Mouse (Mus musculus) T-helper 17 cell (primary cell): ENCODE data around the gene Lim2.

Source experiments
- in situ Hi-C, 2 experiments: fragments of 300-600 bp; cut with MboI, MseI; formaldehyde crosslinking; loops; 1 replicate in 1 of 2; 2 replicates in 1 of 2; pipeline ENCODE4 v1.15.1; 2025; ENCODE audit warnings: high pct_unique_total_duplicates in 2 of 2

Gene Lim2

DNA sequence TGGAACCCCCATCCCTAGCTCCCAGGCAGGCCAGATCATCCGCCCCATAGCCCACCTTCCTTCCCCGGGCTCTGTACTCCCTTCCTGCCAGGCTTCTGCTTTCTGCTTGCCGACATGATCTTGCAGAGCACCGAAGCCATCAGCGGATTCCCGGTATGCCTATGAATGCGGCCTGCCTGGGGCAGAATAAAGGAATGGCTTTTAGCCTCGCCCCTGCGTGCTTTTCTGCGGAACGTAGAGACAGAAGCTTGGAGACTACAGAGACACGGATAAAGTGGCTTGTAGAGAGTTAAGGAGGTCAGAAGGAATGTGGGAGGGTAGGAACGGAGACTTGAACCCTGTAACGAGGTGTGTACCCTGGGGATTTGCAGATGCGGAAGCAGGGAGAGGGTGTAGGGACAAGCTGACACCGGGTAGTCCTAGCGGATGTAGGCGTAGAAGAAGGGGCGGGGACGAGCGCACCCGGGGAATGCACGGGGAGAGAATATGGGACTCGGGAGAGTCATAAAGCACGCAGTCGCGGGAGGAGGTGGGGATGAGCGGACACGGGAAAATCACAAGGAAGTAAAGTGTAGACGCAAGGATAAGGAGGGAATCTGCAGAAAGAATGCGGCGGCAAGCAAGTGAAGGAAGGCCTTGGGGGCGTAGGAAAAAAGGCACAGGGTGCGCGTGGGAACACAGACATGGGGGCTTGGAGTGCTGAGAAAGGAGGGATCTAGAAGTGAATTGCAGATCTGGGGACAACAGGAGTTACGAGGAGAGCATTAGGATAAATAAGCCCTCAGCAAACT, 15.9 kb downstream of the Lim2 start:
- in situ Hi-C loops: loop anchor here (10.0 kb wide), 2 partner anchors 129 to 811 kb away; partner anchors contain the start of genes Zfp715 (in 2 of the 2) and Acp4 (in 1 of the 2)

- in situ Hi-C loops: loop anchor here (10.0 kb wide), 2 partner anchors 129 to 811 kb away; partner anchors contain the start of genes Zfp715 (in 2 of the 2) and Acp4 (in 1 of the 2)
Measured at GRCm38 (mm10) chr7:43443917-43444293, 16.4 kb downstream of the Lim2 start, which contains the start of the genes Etfb and Gm45233. TSS of gene Etfb (plus strand) at chr7:43444083. TSS of gene Gm45233 (plus strand) at chr7:43444128.

DNA sequence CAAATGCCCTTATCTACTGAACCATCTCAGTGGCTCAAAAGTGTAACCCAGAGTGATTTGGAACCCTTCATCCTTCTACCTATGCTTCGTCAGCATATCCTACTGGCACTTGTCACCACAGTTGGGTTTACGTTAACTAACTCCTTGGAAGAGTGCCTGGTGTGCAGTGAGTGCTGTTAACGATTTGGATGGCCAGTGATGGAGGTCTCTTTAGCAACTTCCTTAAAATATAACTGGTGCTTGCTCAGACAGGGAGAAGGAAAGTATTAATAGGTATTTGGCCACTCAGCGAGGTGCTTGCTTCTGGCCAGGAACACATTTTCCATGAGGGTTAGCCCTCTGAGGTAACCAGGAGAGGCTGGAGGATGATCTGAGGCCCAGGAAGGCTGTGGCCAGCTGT, 20.3 kb downstream of the Lim2 start:
- in situ Hi-C loops: loop anchor here (10.0 kb wide), 2 partner anchors 133 to 807 kb away; partner anchors contain the start of genes Zfp715 (in 2 of the 2) and Acp4 (in 1 of the 2)

DNA sequence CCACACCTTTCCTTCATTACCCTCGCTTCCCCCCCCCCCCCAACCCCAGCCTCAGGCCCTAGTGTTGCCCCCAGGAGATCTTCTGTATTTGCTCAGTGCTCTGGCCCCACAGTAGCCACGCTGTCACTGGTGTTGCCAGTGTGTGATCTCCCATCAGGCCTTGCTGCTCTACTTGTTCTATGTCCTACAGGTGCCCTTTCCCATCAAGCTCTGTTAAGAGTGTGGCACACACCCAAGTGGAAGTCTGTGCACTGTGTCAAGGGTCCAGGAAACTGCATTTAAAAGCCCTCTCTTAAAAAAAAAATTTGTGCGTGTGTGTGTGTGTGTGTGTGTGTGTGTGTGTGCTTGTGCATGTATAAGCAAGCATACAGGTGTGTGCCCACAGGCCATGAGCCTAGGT, 20.8 kb downstream of the Lim2 start:
- in situ Hi-C loops: loop anchor here (10.0 kb wide), 2 partner anchors 133 to 807 kb away; partner anchors contain the start of genes Zfp715 (in 2 of the 2) and Acp4 (in 1 of the 2)

- in situ Hi-C loops: loop anchor here (10.0 kb wide), 2 partner anchors 135 to 805 kb away; partner anchors contain the start of genes Zfp715 (in 2 of the 2) and Acp4 (in 1 of the 2)
Measured at GRCm38 (mm10) chr7:43449811-43450210, 22.3 kb downstream of the Lim2 start.

- in situ Hi-C loops: no loop called here
Measured at GRCm38 (mm10) chr7:43451726-43452125, 24.3 kb downstream of the Lim2 start.

DNA sequence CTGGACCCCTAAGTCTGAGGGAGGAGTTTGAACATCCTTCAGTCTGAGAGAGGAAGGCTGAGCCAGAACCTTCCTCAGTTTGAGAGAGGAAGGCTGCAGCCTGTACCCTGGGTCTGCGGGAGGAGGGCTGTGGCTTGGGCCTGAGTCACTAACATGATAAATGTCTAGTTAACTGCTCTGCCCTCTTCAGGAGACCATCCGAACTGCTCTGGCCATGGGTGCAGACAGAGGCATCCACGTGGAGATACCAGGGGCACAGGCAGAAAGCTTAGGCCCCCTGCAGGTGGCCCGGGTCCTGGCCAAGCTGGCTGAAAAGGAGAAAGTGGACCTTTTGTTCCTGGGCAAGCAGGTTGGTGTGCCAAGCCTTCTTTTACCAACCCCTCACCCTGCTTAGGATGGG, 25.1 kb downstream of the Lim2 start:
- in situ Hi-C loops: no loop called here

DNA sequence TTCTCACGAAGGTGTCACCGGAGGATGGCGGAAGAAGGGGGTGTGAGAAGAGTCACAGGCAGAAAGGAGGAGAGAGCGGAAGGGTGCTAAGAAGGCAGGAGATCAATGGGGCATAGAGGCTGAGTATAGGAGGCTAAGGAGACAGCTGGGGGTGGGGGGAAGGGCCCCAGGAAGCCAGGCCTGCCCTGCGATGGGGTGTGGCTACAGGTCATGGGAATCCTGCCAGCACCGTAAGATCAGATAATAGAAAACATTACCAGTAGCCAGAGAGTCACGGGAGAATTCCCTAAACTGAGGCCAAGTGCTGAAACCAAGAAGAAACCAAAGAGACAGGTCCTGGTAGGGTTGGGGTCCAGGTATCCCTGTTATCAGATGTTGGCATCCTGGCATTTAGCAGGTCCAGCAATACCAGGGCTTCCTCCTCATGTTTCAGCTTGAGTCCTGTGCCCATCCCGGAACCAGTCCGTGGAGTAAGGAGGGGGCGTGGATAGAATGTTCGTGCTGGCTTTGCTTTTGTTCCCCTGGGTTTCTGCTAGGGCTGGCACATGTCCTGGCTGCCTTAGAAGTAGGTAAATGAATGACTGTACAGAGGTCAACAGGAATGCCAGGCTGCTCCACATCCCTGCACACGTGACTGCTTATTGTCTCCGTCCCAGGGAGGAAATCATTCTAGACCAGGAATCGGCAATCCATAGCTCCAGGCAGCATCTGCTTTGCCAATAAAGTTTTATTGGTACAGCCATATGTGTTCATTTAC, 26.3 kb downstream of the Lim2 start:
- in situ Hi-C loops: no loop called here

DNA sequence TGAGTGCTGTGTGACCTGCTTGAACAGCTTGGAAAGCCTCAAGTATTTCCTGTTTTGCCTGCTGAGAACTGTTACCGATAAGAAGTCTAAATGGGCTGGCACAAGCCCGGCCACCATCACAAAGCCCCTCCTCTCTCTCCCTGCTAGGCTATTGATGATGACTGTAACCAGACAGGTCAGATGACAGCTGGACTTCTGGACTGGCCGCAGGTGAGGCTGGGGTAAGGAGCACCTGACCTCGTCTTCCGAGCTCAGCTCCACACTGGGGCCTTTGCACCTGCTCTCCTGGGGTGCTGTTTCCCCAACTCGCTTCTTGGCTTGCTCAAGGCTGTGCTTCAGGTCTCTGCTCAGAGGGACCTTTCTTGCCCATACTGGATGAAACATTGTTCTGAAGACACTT, 26.9 kb downstream of the Lim2 start:
- in situ Hi-C loops: no loop called here

DNA sequence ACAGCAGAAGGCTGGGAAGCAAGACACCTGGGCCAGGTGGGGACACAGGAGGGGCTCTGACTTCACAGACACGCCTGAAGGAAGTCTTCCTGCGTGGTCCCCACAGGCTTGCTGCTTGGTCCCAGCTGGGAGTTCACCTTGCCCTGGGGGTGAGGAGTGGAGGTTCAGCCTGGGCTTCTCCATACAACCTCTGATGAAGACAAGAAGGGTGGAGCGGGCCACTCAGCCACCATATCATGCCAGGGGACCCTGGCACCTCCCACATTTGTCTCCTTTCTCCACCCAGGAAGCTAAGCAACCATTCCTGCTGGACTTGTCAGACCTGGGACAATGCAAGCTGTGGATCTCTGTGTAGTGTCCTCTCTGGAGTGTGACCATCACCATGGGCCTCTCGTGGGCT, 35.4 kb downstream of the Lim2 start, which contains the start of gene Vsig10l:
Vsig10l (plus strand) TSS at position 301 of the 400 bp plus-strand sequence.
- in situ Hi-C loops: no loop called here

DNA sequence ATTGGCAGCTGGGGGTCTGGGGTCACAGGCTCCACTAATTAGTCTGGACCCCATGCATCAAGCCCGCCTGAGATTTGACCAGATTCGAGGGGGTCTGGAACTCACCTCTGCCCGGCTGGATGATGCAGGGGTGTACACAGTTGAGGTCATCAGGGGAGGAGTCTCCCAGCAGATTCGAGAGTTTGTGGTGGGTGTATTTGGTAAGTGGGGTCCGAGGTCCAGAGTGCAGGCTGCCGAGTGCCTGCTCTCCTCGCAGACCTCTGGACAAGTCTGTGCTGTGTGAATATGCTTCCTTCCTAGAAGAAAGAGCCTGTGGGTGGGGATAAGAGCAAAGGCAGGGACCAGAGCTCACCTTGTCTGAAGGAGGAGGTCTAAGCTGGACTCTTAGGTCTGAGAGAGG, 36.5 kb downstream of the Lim2 start:
- in situ Hi-C loops: no loop called here

DNA sequence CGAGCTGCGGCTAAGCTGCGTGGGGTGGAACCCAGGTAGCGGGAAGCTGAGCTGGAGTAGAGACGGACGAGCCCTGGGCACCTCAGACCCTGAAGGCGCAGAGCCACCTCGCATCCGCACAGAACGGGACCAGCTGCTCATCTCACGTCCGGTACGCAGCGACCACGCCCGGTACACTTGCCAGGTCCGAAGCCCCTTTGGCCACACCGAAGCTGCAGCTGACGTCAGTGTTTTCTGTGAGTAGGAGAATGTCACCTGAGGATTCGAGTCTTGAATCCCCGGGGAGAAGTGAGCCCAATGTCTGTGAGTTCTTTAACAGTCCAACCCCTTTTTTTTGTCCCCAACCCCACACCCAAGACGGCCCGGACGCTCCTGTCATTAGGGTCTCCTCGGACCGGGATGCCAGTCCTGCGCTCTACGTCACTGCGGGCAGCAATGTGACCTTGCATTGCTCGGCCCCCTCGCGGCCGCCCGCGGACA, 37.4 kb downstream of the Lim2 start:
- in situ Hi-C loops: loop anchor here in 1 of 2 experiments (5.0 kb wide), 1 partner anchor 183 kb away; no protein-coding TSS in a partner anchor

GRCm38 (mm10) chr7:43465344-43466098, 38.1 kb downstream of the Lim2 start:
- in situ Hi-C loops: loop anchor here in 1 of 2 experiments (5.0 kb wide), 1 partner anchor 183 kb away; no protein-coding TSS in a partner anchor

DNA sequence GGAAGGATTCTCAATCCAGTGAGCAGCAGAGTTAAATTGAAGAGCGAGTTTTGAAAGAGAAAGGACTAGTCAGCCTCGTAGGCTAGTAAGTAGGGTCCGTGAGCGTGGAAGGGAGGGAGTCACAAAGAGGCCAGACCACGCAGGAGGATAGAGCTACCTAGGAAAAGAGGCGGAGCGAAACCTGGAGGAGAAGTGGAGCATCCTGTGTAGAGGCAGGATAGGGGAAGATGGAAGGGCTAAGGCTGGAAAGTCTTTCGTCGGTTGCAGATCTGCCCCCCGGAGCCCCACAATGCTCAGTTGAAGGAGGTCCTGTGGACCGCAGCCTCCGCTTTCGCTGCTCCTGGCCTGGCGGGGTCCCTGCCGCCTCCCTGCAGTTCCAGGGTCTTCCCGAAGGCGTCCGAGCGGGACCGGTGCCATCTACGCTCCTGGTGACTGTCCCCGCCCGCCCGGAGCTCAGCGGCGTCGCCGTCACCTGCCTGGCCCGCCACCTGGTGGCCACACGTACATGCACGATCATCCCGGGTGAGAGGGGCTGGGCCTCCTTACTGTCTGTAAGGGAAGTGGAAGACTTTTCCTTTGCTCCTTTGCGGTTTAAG, 38.7 kb downstream of the Lim2 start:
- in situ Hi-C loops: loop anchor here in 1 of 2 experiments (5.0 kb wide), 1 partner anchor 184 kb away; no protein-coding TSS in a partner anchor

GRCm38 (mm10) chr7:43470373-43470772, 42.9 kb downstream of the Lim2 start:
- in situ Hi-C loops: loop anchor here (10.0 kb wide), 2 partner anchors 324 to 754 kb away; partner anchors contain the start of genes Klk1 (in 1 of the 2), Klk8 (in 1 of the 2) and Klk9 (in 1 of the 2)

DNA sequence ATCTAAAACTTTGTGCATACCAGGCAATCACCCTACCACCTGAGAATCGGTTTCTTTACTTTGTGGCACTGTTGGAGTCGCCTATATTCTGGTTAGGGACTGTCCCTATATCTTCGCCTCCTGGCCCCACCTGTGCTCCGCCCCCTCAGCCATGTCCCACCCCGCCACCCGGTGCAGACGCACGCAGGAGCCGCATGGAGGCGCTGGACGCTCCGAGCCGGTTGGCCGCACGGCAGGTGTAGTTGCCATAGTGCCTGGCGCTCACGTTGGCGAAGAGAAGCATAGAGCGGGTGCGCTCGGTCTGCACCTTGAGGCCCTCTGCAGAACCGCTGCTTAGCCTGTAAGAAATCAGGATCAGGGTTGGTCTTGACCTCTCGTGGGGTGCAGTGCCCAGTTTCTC, 48.2 kb downstream of the Lim2 start:
- in situ Hi-C loops: loop anchor here (5.0 to 10.0 kb wide), 4 partner anchors 87 to 749 kb away; partner anchors contain the start of genes Zfp658 (in 2 of the 2), Ctu1 (in 1 of the 2), Klk1 (in 1 of the 2) and Klk8 (in 1 of the 2)

DNA sequence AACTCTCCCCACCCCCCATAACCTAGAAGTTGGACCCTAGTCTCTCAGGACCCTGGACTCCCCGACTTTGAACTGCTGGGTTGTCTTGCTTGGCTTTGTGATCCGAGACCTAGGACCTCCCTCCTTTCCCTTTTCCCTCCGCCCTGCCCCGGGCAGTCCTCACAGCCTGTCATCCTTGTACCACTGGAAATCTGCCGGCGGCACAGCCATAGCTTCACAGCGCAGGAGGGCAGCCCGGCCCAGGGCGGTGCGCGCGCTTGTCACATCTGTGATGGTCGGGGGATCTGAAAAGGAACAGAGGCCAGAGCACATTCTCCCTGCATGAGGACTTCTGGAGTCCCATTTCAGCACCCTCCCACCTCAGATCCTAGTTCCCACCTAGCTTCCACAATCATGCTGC, 48.9 kb downstream of the Lim2 start:
- in situ Hi-C loops: loop anchor here (5.0 to 10.0 kb wide), 4 partner anchors 86 to 748 kb away; partner anchors contain the start of genes Zfp658 (in 2 of the 2), Ctu1 (in 1 of the 2), Klk1 (in 1 of the 2) and Klk8 (in 1 of the 2)

- in situ Hi-C loops: no loop called here
Measured at GRCm38 (mm10) chr7:43481191-43481590, 53.7 kb downstream of the Lim2 start.

- in situ Hi-C loops: no loop called here
Measured at GRCm38 (mm10) chr7:43482090-43482716, 54.7 kb downstream of the Lim2 start.
